Mouse (Mus musculus) heart, adult 2 months (tissue): ENCODE measurements around the gene Hspa1a.

Source experiments
- CTCF ChIP-seq: fragments of 200-600 bp; IDR thresholded peaks from 2 replicates; pipeline ENCODE4 v1.8.1; 2022; ENCODE audit warnings: antibody characterized with exemption, mild to moderate bottlenecking, moderate library complexity
- EP300 ChIP-seq: fragments of 200-500 bp; IDR thresholded peaks from 2 replicates; pipeline ENCODE4 v1.6.1; 2011; ENCODE audit warnings: low read depth, low read length, control low read depth; ENCODE audit not compliant: insufficient read depth
- POLR2A ChIP-seq: fragments of 200-500 bp; IDR thresholded peaks from 2 replicates; pipeline ENCODE4 v1.6.1; 2011; ENCODE audit warnings: mild to moderate bottlenecking, low read depth, low read length, control low read depth; ENCODE audit not compliant: insufficient read depth

DNA sequence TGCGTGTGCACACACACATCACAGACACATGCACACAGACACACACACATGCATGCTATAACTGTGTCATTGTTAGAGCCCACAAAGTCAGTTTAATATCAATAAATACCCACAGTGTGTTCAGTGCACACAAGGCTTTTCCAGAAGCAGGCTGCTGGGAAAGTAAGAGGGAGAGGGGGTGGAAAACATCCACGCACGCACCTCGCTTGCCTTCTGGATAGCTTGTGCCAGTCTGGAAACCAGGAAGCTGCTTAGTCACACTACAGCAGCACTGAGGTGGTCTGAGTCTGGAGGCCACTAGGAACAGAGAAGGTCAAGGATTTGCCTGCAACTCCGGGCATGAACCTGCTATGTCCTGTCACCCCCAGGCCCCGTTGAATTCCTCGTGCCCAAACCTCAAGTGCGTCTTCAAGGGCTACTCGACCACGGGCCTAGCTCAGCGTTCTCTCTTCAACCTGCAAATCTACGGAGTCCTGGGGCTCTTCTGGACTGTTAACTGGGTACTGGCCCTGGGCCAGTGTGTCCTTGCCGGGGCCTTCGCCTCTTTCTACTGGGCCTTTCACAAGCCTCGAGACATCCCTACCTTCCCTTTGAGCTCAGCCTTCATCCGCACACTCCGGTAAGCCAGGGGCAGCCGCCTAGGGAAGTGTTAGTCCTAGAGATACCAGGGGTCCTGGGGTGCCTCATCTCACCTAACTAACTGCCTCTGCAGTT lies 44.5 kb downstream of the Hspa1a start:
- TF ChIP-seq EP300 (no peak), CTCF (no peak), POLR2A (no peak)
